Mouse (Mus musculus) lung, adult 2 months (tissue): ENCODE data around the gene Dnah6.

Experiments
- CTCF ChIP-seq: fragments of 200-500 bp; IDR thresholded peaks from 2 replicates; pipeline ENCODE4 v1.5.1; 2011; ENCODE audit warnings: mild to moderate bottlenecking, low read length, control low read depth; ENCODE audit not compliant: insufficient read depth
- POLR2A ChIP-seq: fragments of 200-500 bp; IDR thresholded peaks from 2 replicates; pipeline ENCODE4 v1.6.1; 2011; ENCODE audit warnings: low read depth, mild to moderate bottlenecking, control low read depth, low read length, borderline replicate concordance; ENCODE audit errors: extremely low read depth

- TF ChIP-seq CTCF: no peak
- no peak for TF ChIP-seq POLR2A
These were observed 227.8 kb downstream of the Dnah6 start for GRCm38 (mm10) chr6:72993688-72994082.
